Mouse (Mus musculus) C2C12 (cell line): Measurements from ENCODE around the gene Cpsf4l.

Experiments
- CTCF ChIP-seq: IDR thresholded peaks from one replicate; pipeline ENCODE4 v1.5.1; 2011; ENCODE audit not compliant: control insufficient read depth, insufficient read depth, insufficient read length
- FOSL1 ChIP-seq: IDR thresholded peaks from one replicate; pipeline ENCODE4 v1.8.0; 2011; ENCODE audit warnings: mild to moderate bottlenecking, low read length; ENCODE audit not compliant: poor library complexity, insufficient read depth, severe bottlenecking
- MAX ChIP-seq: IDR thresholded peaks from one replicate; pipeline ENCODE4 v1.6.1; 2011; ENCODE audit warnings: mild to moderate bottlenecking, control low read depth
- USF1 ChIP-seq: IDR thresholded peaks from one replicate; pipeline ENCODE4 v1.6.1; 2011; ENCODE audit warnings: low read depth, mild to moderate bottlenecking, control low read depth, moderate library complexity

GRCm38 (mm10) chr11:113725235-113726048 lies 15.6 kb upstream of the Cpsf4l start:
- no peak for TF ChIP-seq CTCF
- no peak for TF ChIP-seq USF1
- no peak for TF ChIP-seq MAX
- TF ChIP-seq FOSL1, result no peak
